Mouse (Mus musculus) forebrain, embryonic 14.5 days (tissue): ENCODE measurements around the gene Col16a1. TPM values are rescaled to one million over a fixed set of nuclear protein-coding genes. Genes with fewer than 3 reads are reported as not detected.

Experiments
- ATAC-seq: fragments of 200-750 bp; cut with Nextera tagmentation; 2 replicates; pipeline ENCODE4 v1.8.0; 2017; ENCODE audit warnings: mild to moderate bottlenecking, moderate library complexity
- DNase-seq: peaks from one replicate; pipeline ENCODE4 v3.0.0-alpha.2; 2015; ENCODE audit warnings: low spot score
- H3K27ac ChIP-seq: fragments of 300-500 bp; sonication (generic); 2 replicates; pipeline ENCODE4 v1.5.1; 2014; ENCODE audit warnings: low read depth, mild to moderate bottlenecking, control low read depth, low read length, moderate library complexity
- H3K27me3 ChIP-seq: fragments of 300-500 bp; sonication (generic); replicated peaks from 2 replicates; pipeline ENCODE4 v1.6.1; 2014; ENCODE audit warnings: low read length, control low read depth, mixed read lengths; ENCODE audit not compliant: control insufficient read depth, insufficient read depth
- H3K36me3 ChIP-seq: fragments of 300-500 bp; sonication (generic); 2 replicates; pipeline ENCODE4 v1.6.1; 2014; ENCODE audit warnings: low read length, control low read depth; ENCODE audit not compliant: control insufficient read depth, insufficient read depth
- H3K4me1 ChIP-seq: fragments of 300-500 bp; sonication (generic); 2 replicates; pipeline ENCODE4 v1.6.1; 2014; ENCODE audit warnings: antibody characterized with exemption, low read length, control low read depth; ENCODE audit not compliant: control insufficient read depth, insufficient read depth
- H3K4me2 ChIP-seq: fragments of 300-500 bp; sonication (generic); 2 replicates; pipeline ENCODE4 v1.6.1; 2014; ENCODE audit warnings: mild to moderate bottlenecking, control low read depth, low read length
- H3K4me3 ChIP-seq: fragments of 300-500 bp; sonication (generic); 2 replicates; pipeline ENCODE4 v1.5.1; 2014; ENCODE audit warnings: low read depth, low read length, control low read depth
- H3K9ac ChIP-seq: fragments of 300-500 bp; sonication (generic); 2 replicates; pipeline ENCODE4 v1.6.1; 2014; ENCODE audit warnings: mild to moderate bottlenecking, low read length, control low read depth, moderate library complexity
- H3K9me3 ChIP-seq: fragments of 300-500 bp; sonication (generic); replicated peaks from 2 replicates; pipeline ENCODE4 v1.6.1; 2016; ENCODE audit warnings: low read length, control low read depth, mixed read lengths; ENCODE audit not compliant: control insufficient read depth
- WGBS: fragments of 180-500 bp; shearing (Covaris S2); extraction: QIAGEN DNeasy Blood & Tissue Kit; methylation state at CpG from one replicate; pipeline ENCODE4 v1.1.7; 2014; 5-methylcytosine and 5-hydroxymethylcytosine counted together
- polyA plus RNA-seq: library from polyadenylated mRNA; unstranded; fragments of >200 nt; fragmentation: Nextera tagmentation; extraction: Ambion mirVana; gene quantifications from 2 replicates; pipeline ENCODE4 v1.2.1, GENCODE M21; 2014

The Col16a1 gene
- polyA plus RNA-seq, 1 experiment from 2014 or later: 4.0 TPM

DNA sequence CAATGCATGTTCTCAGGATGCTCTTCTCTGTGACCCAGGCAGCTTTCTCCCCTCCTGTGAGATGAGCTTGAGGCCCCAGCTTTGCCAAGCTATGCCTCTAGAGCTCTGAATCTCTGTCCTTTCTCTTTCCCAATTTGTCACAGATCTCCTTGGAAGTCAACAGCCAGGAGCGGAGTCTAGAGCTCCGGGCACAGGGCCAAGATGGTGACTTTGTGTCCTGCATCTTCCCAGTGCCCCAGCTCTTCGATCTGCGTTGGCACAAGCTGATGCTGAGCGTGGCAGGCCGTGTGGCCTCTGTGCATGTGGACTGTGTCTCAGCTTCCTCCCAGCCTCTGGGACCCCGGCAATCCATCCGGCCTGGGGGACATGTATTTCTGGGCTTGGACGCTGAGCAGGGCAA, 5.5 kb downstream of the Col16a1 start:
- Histone ChIP-seq H3K4me3 (no peak overlapping the region), H3K27ac (no peak overlapping the region), H3K9me3 (no peaks in the 10 kb centered on the region), H3K9ac (no peak overlapping the region), H3K36me3 (no peaks in the 10 kb centered on the region), H3K4me1 (peaks cover 21% of the 10 kb centered on the region), H3K27me3 (0 out of 2 replicates have a peak, but pooled peaks cover 4% of the 10 kb centered on the region), H3K4me2 (no peak overlapping the region)
- DNase-seq: no peak
- WGBS: 92% methylated on average over 9 of the region's 9 CpGs
- ATAC-seq: no peak

DNA sequence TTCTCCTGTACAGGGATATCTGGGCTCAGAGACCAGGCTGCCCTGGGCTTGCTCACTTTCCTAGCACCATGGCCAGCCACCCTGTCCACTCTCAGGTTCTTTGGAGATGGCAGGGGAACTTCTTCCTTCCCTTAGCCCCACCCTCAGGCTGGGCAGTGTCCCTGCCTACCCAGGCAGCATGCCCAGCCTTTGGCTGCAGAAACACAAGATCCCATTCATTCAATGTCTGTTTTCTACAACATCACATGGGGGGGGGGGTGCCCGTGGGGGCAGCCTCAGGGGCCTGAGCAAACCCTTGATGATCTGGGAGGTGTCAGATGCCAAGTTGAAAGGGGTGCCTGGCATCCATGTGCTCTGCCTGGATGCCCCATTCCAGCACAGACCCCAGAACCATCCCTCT, 7.1 kb downstream of the Col16a1 start:
- H3K4me3 ChIP-seq: no peak overlapping the region
- H3K27ac ChIP-seq: peak overlapping the region; percentile 57; the same call in 1 of the 2 replicates
- 0% methylated on average over 1 of the region's 1 CpGs for WGBS
- H3K27me3 ChIP-seq: 0 out of 2 replicates have a peak, but pooled peaks cover under 1% of the 10 kb centered on the region
- ATAC-seq (peak; percentile 48; the same call in 1 of the 2 replicates), DNase-seq (peak; percentile 52)
- no peaks in the 10 kb centered on the region for H3K36me3 ChIP-seq
- H3K4me2 ChIP-seq: no peak overlapping the region
- H3K9me3 ChIP-seq: no peaks in the 10 kb centered on the region
- no peak overlapping the region for H3K9ac ChIP-seq
- H3K4me1 ChIP-seq: peaks cover 20% of the 10 kb centered on the region

DNA sequence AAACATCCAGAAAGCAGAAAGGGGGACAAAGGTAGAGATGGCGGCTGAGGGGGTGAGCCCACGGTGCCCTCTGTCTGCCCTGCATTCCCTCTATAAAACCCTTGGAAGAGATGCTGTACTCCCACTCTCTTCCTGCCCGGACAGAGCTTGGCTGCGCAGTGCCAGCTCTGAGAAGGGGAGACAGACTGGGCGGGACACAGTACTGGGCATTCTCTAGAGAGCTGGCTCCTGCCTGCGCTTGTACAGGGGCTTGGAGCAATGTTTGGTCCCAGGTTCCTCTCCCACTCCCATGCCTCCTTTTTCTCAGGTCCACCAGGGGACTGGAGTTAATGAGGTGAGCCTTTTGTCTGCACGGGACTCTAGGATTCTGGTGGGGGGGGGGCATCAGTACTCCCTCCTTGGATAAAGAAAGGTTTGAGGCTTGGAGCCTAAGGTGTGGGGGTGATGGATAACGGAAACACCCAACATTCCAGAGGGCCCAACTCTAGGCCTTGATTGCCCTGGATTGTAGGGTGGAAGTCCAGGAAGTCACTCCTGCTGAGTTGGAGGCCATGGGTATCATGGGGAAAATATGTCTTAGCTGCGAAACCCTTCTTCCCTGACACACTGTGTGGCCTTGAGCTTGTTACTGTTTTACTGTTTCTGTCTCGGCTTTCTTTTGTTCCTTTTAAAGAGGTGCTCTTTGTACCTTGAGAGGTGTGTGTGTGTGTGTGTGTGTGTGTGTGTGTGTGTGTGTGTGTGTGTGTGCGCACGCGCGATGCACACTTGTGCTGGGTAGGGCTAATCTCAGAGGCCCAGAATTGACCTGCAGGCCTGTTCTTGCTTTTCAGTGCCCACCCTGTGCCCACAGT, 7.7 kb downstream of the Col16a1 start:
- no peak overlapping the region for H3K4me3 ChIP-seq
- DNase-seq (no peak), ATAC-seq (peak; percentile 45; the same call in 1 of the 2 replicates)
- no peak overlapping the region for H3K4me2 ChIP-seq
- no peaks in the 10 kb centered on the region for H3K27me3 ChIP-seq
- no peak overlapping the region for H3K9ac ChIP-seq
- H3K4me1 ChIP-seq: peaks cover 18% of the 10 kb centered on the region
- peak overlapping the region; percentile 57; the same call in 1 of the 2 replicates for H3K27ac ChIP-seq
- WGBS: 59% methylated on average over 14 of the region's 14 CpGs
- H3K36me3 ChIP-seq: no peaks in the 10 kb centered on the region
- H3K9me3 ChIP-seq: no peaks in the 10 kb centered on the region

DNA sequence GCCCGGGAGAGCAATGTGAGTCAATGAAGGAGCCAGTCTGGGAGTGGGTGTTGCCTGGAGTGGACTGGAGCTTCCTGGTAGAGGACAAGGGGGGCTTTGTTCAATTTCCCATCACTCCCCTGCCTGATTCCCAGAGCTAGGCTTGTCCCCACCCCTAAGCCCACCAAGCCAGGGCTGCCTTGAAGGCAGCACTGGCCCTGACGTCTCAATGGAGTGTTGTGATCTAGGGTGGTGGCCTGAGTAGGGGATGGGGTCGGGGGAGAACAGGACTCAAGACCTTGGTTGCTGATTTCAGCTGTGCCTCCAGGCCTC, 8.3 kb downstream of the Col16a1 start:
- H3K27ac ChIP-seq: 0 out of 2 replicates have a peak overlapping the region, but pooled peaks have one; percentile 21
- no peak overlapping the region for H3K9ac ChIP-seq
- no peak overlapping the region for H3K4me3 ChIP-seq
- WGBS: 31% methylated on average over 3 of the region's 3 CpGs
- ATAC-seq: peak; percentile 47; the same call in 1 of the 2 replicates
- H3K4me1 ChIP-seq: peaks cover 16% of the 10 kb centered on the region
- no peaks in the 10 kb centered on the region for H3K27me3 ChIP-seq
- H3K36me3 ChIP-seq: no peaks in the 10 kb centered on the region
- H3K4me2 ChIP-seq: no peak overlapping the region
- H3K9me3 ChIP-seq: no peaks in the 10 kb centered on the region
- DNase-seq: no peak

DNA sequence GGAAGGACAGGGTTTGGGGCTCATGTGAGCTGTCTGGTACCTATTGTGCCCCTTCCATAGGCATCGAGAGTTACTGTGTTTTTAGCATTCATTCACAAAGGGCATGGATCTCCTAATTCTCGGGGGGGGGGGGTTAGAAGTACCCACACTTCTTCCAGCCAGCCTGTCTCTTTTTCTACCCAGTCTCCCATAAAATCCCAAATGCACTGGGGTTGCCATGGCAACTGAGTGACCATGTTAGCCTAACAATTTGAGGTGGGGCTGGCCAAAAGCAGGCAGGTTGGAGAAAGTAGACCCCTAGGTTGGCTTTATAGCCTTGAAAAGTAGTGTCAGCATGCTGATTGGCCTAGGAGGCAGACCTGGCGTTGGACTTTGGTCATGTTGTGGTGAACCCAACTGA, 8.8 kb downstream of the Col16a1 start:
- H3K36me3 ChIP-seq: no peaks in the 10 kb centered on the region

DNA sequence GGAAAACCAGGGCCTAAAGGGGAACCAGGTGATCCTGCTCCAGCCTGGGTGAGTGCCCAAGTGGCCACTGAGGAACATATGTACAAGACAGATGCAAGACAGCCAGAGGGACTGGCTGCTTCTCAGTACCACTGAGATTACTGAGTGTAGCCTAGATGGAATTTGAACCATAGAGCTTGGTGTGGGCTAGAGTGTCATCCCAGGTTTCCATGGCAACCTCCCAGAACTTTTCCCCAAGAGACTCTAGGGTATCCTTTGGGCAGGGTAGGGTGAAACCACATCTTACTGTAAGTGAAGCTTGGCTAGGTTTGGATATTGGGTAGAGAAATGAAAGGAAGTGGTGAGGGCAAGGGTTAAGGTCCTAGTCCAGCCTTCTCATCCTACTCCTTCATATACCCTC, 13.3 kb downstream of the Col16a1 start:
- no peaks in the 10 kb centered on the region for H3K27me3 ChIP-seq
- DNase-seq: no peak
- ATAC-seq: no peak
- no peaks in the 10 kb centered on the region for H3K36me3 ChIP-seq
- H3K4me2 ChIP-seq: no peak overlapping the region
- H3K27ac ChIP-seq: no peak overlapping the region
- peaks cover 8% of the 10 kb centered on the region for H3K4me1 ChIP-seq
- H3K4me3 ChIP-seq: no peak overlapping the region
- no peak overlapping the region for H3K9ac ChIP-seq
- no peaks in the 10 kb centered on the region for H3K9me3 ChIP-seq

More for the DNA sequence above, 8.8 kb downstream of the Col16a1 start:
- DNase-seq (no peak), ATAC-seq (no peak)
- 25% methylated on average over 3 of the region's 3 CpGs for WGBS
- H3K4me2 ChIP-seq: no peak overlapping the region
- no peaks in the 10 kb centered on the region for H3K27me3 ChIP-seq
- no peaks in the 10 kb centered on the region for H3K9me3 ChIP-seq
- H3K4me3 ChIP-seq: no peak overlapping the region
- H3K9ac ChIP-seq: no peak overlapping the region
- H3K4me1 ChIP-seq: peaks cover 16% of the 10 kb centered on the region
- peak overlapping the region; percentile 28; the same call in 1 of the 2 replicates for H3K27ac ChIP-seq

DNA sequence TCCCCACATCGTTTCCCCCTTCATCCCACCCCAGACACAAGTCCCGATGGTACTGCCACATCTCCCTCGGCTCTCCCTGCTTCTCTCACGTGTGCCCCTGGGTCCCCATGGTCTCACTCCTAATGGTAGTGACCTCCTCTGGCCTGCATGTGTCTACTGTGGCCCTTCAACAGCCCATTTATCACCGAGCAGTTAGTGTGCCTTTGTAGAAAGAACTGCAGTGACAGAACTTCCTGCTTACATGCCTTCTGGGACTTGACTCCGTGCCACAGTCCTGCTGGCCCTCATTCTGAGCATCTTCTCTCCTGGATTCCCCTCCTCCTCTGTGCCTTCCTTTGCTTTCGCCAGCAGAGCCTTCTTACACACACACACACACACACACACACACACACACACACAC, 15.6 kb downstream of the Col16a1 start:
- H3K36me3 ChIP-seq: no peaks in the 10 kb centered on the region
- no peaks in the 10 kb centered on the region for H3K9me3 ChIP-seq
- DNase-seq: no peak
- H3K4me2 ChIP-seq: no peak overlapping the region
- 87% methylated on average over 6 of the region's 7 CpGs for WGBS
- no peak overlapping the region for H3K4me3 ChIP-seq
- H3K4me1 ChIP-seq: no peaks in the 10 kb centered on the region
- no peak overlapping the region for H3K27ac ChIP-seq
- H3K9ac ChIP-seq: no peak overlapping the region
- H3K27me3 ChIP-seq: no peaks in the 10 kb centered on the region
- ATAC-seq: no peak

DNA sequence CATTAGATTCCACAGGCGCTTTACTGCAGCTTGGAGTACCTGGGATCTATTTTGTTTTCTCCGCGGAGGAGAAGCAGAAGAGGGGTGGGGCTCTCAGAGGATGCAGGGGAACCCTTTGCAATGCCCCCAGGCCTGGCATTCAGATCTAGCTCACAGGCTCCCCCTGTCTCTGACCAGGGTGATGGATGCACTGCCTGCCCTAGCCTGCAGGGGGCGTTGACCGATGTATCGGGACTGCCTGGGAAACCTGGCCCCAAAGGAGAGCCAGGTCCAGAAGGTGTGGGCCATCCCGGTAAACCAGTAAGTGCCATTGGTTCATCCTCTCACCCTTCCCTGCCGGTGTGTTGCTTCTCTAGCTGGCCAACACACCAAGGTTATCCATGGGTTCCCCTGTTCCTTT, 19.2 kb downstream of the Col16a1 start:
- WGBS: 13% methylated on average over 8 of the region's 8 CpGs
- DNase-seq: no peak
- no peak overlapping the region for H3K9ac ChIP-seq
- ATAC-seq: no peak
- H3K27me3 ChIP-seq: no peaks in the 10 kb centered on the region
- H3K4me2 ChIP-seq: no peak overlapping the region
- no peak overlapping the region for H3K27ac ChIP-seq
- no peak overlapping the region for H3K4me3 ChIP-seq
- H3K4me1 ChIP-seq: no peaks in the 10 kb centered on the region
- H3K36me3 ChIP-seq: no peaks in the 10 kb centered on the region
- no peaks in the 10 kb centered on the region for H3K9me3 ChIP-seq

DNA sequence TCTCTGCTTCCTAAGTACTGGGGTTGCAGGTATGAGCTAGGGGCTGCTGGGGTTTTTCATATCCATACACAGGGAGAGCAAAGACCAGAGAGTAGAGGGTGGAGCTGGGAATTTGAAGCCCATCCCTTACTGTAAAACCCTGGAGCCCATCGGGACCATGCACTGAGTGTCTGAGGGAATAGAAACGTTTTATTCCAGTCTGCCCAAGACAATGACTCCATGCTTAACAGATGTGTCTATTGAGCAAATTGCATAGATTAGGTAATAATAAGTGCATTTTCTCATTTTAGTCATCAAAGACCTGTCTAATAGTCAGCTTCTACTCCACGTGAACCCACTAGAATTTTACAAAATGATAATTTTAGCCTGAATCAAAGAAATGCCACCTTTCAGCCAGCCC, 22.9 kb downstream of the Col16a1 start:
- Histone ChIP-seq H3K4me2 (no peak overlapping the region), H3K4me1 (no peaks in the 10 kb centered on the region), H3K9me3 (no peaks in the 10 kb centered on the region), H3K27ac (no peak overlapping the region), H3K4me3 (no peak overlapping the region), H3K9ac (no peak overlapping the region), H3K27me3 (no peaks in the 10 kb centered on the region), H3K36me3 (no peaks in the 10 kb centered on the region)
- 57% methylated on average over 3 of the region's 3 CpGs for WGBS
- no peak for ATAC-seq
- no peak for DNase-seq
